Mouse (Mus musculus) stomach, postnatal 0 days (tissue): ENCODE measurements around the gene Dnajb8. TPM values are rescaled to one million over a fixed set of nuclear protein-coding genes. Genes with fewer than 3 reads are reported as not detected.

ENCODE experiments used
- ATAC-seq: fragments of 200-750 bp; cut with Nextera tagmentation; 2 replicates; pipeline ENCODE4 v1.8.0; 2017; ENCODE audit not compliant: low FRiP score, low TSS enrichment
- DNase-seq: peaks from one replicate; pipeline ENCODE4 v3.0.0-alpha.2; 2016; ENCODE audit warnings: low spot score
- H3K27ac ChIP-seq: fragments of 300-500 bp; sonication (generic); replicated peaks from 2 replicates; pipeline ENCODE4 v1.5.1; 2014; ENCODE audit warnings: mild to moderate bottlenecking, control low read depth
- H3K27me3 ChIP-seq: fragments of 300-500 bp; sonication (generic); 2 replicates; pipeline ENCODE4 v1.6.1; 2014; ENCODE audit warnings: low read length; ENCODE audit not compliant: control insufficient read depth, insufficient read depth
- H3K36me3 ChIP-seq: fragments of 300-500 bp; sonication (generic); 2 replicates; pipeline ENCODE4 v1.6.1; 2014; ENCODE audit warnings: low read length, mixed read lengths; ENCODE audit not compliant: control insufficient read depth, insufficient read depth
- H3K4me1 ChIP-seq: fragments of 300-500 bp; sonication (generic); replicated peaks from 2 replicates; pipeline ENCODE4 v1.6.1; 2014; ENCODE audit warnings: antibody characterized with exemption; ENCODE audit not compliant: control insufficient read depth, insufficient read depth
- H3K4me2 ChIP-seq: fragments of 300-500 bp; sonication (generic); replicated peaks from 2 replicates; pipeline ENCODE4 v1.6.1; 2014; ENCODE audit warnings: low read depth, mild to moderate bottlenecking, control low read depth, moderate library complexity
- H3K4me3 ChIP-seq: fragments of 300-500 bp; sonication (generic); 2 replicates; pipeline ENCODE4 v1.5.1; 2014; ENCODE audit warnings: low read depth, low read length, control low read depth
- H3K9ac ChIP-seq: fragments of 300-500 bp; sonication (generic); 2 replicates; pipeline ENCODE4 v1.6.1; 2014; ENCODE audit warnings: mild to moderate bottlenecking, low read length, control low read depth, mixed read lengths
- H3K9me3 ChIP-seq: fragments of 300-500 bp; sonication (generic); 2 replicates; pipeline ENCODE4 v1.6.1; 2016; ENCODE audit warnings: low read length; ENCODE audit not compliant: control insufficient read depth
- CTCF ChIP-seq: IDR thresholded peaks from 2 replicates; pipeline ENCODE4 v1.5.1; 2016; ENCODE audit warnings: antibody characterized with exemption, low read depth, mild to moderate bottlenecking, moderate library complexity
- EP300 ChIP-seq: optimal IDR thresholded peaks from 2 replicates; pipeline ENCODE3; 2016; ENCODE audit warnings: antibody characterized with exemption
- WGBS: fragments of 180-500 bp; shearing (Covaris S2); extraction: QIAGEN DNeasy Blood & Tissue Kit; methylation state at CpG from one replicate; pipeline ENCODE4 v1.1.7; 2014; 5-methylcytosine and 5-hydroxymethylcytosine counted together
- polyA plus RNA-seq: library from polyadenylated mRNA; unstranded; fragments of >200 nt; fragmentation: Nextera tagmentation; extraction: Ambion mirVana; gene quantifications from 2 replicates; pipeline ENCODE4 v1.2.1, GENCODE M21; 2015

Gene Dnajb8
- polyA plus RNA-seq, 1 experiment from 2014 or later, result not detected

GRCm38 (mm10) chr6:88198070-88198940 lies 23.8 kb upstream of the Dnajb8 start:
- H3K9ac ChIP-seq, result no peak overlapping the region

GRCm38 (mm10) chr6:88199001-88199717 lies 22.9 kb upstream of the Dnajb8 start:
- no peak for TF ChIP-seq EP300
- no peak for TF ChIP-seq CTCF
- no peak overlapping the region for H3K27ac ChIP-seq
- under 1% methylated on average over 39 of the region's 39 CpGs for whole genome bisulfite sequencing
- no peaks in the 10 kb centered on the region for H3K36me3 ChIP-seq
- no peak overlapping the region for H3K9ac ChIP-seq
- no peak for ATAC-seq
- H3K4me1 ChIP-seq, result peaks cover 4% of the 10 kb centered on the region
- H3K9me3 ChIP-seq, result no peaks in the 10 kb centered on the region
- peaks cover 39% of the 10 kb centered on the region for H3K27me3 ChIP-seq
- H3K4me3 ChIP-seq, result peak overlapping the region; percentile 40
- DNase-seq, result no peak
- peak overlapping the region; percentile 59 for H3K4me2 ChIP-seq

More at GRCm38 (mm10) chr6:88198070-88198940, 23.8 kb upstream of the Dnajb8 start:
- H3K4me2 ChIP-seq, result peak overlapping the region; percentile 59
- ATAC-seq (peak; percentile 58), DNase-seq (peak; percentile 75)
- TF ChIP-seq EP300, result no peak
- TF ChIP-seq CTCF, result no peak
- H3K36me3 ChIP-seq, result no peaks in the 10 kb centered on the region
- H3K4me3 ChIP-seq, result peak overlapping the region; percentile 40
- no peak overlapping the region for H3K27ac ChIP-seq
- peaks cover 4% of the 10 kb centered on the region for H3K4me1 ChIP-seq
- H3K9me3 ChIP-seq, result no peaks in the 10 kb centered on the region
- H3K27me3 ChIP-seq, result peaks cover 40% of the 10 kb centered on the region
- under 1% methylated on average over 59 of the region's 62 CpGs for WGBS

GRCm38 (mm10) chr6:88199718-88200692 lies 22.1 kb upstream of the Dnajb8 start:
- Histone ChIP-seq H3K36me3 (no peaks in the 10 kb centered on the region), H3K9ac (no peak overlapping the region), H3K4me3 (peak overlapping the region; percentile 40), H3K27ac (no peak overlapping the region), H3K9me3 (no peaks in the 10 kb centered on the region), H3K4me1 (peaks cover 4% of the 10 kb centered on the region; the same call in 1 of the 2 replicates), H3K27me3 (peaks cover 41% of the 10 kb centered on the region), H3K4me2 (peak overlapping the region; percentile 59)
- no peak for TF ChIP-seq EP300
- no peak for TF ChIP-seq CTCF
- 8% methylated on average over 50 of the region's 50 CpGs for WGBS
- DNase-seq (no peak), ATAC-seq (no peak)

- ATAC-seq (no peak), DNase-seq (no peak)
- no peaks in the 10 kb centered on the region for H3K9me3 ChIP-seq
- H3K4me2 ChIP-seq, result no peak overlapping the region
- H3K27me3 ChIP-seq, result peaks cover 38% of the 10 kb centered on the region
- 37% methylated on average over 20 of the region's 20 CpGs for WGBS
- TF ChIP-seq CTCF, result no peak
- no peak for TF ChIP-seq EP300
- no peak overlapping the region for H3K9ac ChIP-seq
- no peak overlapping the region for H3K4me3 ChIP-seq
- H3K27ac ChIP-seq, result no peak overlapping the region
- peaks cover 4% of the 10 kb centered on the region; the same call in 1 of the 2 replicates for H3K4me1 ChIP-seq
- H3K36me3 ChIP-seq, result no peaks in the 10 kb centered on the region
Measured at GRCm38 (mm10) chr6:88200693-88201609, 21.1 kb upstream of the Dnajb8 start.
